Mouse (Mus musculus) CH12.LX (cell line): ENCODE results near the gene Erich2.

Source experiments
- CTCF ChIP-seq, 2 experiments: IDR thresholded peaks in 1 of 2; conservative IDR thresholded peaks in 1 of 2; 2 replicates each; pipeline ENCODE4 v1.5.1; 2011 to 2012; ENCODE audit warnings: low read depth in 2 of 2, low read length in 2 of 2, improper control_type of control experiment in 1 of 2, inconsistent platforms in 1 of 2, mild to moderate bottlenecking in 1 of 2, moderate library complexity in 1 of 2
- IRF4 ChIP-seq: IDR thresholded peaks from 2 replicates; pipeline ENCODE4 v1.6.1; 2014; ENCODE audit warnings: low read depth, mild to moderate bottlenecking, inconsistent platforms, low read length, improper control_type of control experiment

GRCm38 (mm10) chr2:70562011-70562491 is 53.4 kb downstream of the Erich2 start:
- TF ChIP-seq CTCF (conservative IDR thresholded peaks at IDR 0.05 in 1 of 2, IDR thresholded peaks at IDR 0.05 in 1 of 2; ENCODE audit: low read depth in 2 of 2, low read length in 2 of 2) = no peak
- TF ChIP-seq IRF4 = no peak
